Mouse (Mus musculus): ENCODE data around the gene Abhd12b. TPM values are rescaled to one million over a fixed set of nuclear protein-coding genes. Genes with fewer than 3 reads are reported as not detected.

Gene Abhd12b
- polyA plus RNA-seq, 1 experiment from 2014 or later: 0.34 TPM

DNA sequence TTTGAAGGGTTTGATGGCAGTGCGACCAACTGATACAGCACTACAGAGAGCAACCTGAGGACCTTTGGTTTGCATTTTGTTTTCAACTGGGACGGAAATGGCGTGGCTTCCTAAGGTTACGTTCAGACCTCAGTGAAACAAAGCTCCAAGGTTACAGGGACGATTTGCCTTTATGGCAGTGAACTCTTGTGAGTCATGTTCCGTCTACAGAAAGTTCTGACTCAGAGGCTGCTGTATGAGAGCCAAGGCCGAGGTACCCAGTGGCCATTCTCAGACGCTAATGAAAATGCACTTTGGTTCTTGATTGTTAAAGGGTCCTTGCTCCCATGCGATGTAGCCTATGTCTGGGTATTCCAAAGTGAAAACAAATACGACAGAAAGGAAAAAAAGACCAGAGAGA lies 36.8 kb upstream of the Abhd12b start:
- Histone ChIP-seq H3K9ac (replicated peaks) (no peak overlapping the region), H3K27me3 (peaks cover 30% of the 10 kb centered on the region), H3K9me3 (no peaks in the 10 kb centered on the region), H3K4me1 (replicated peaks) (peaks cover 2% of the 10 kb centered on the region; the same call in 1 of the 2 replicates), H3K4me3 (replicated peaks) (no peak overlapping the region), H3K36me3 (no peaks in the 10 kb centered on the region), H3K4me2 (replicated peaks) (no peak overlapping the region), H3K27ac (no peak overlapping the region)
- 90% methylated on average over 10 of the region's 10 CpGs for WGBS
- ATAC-seq: no peak

DNA sequence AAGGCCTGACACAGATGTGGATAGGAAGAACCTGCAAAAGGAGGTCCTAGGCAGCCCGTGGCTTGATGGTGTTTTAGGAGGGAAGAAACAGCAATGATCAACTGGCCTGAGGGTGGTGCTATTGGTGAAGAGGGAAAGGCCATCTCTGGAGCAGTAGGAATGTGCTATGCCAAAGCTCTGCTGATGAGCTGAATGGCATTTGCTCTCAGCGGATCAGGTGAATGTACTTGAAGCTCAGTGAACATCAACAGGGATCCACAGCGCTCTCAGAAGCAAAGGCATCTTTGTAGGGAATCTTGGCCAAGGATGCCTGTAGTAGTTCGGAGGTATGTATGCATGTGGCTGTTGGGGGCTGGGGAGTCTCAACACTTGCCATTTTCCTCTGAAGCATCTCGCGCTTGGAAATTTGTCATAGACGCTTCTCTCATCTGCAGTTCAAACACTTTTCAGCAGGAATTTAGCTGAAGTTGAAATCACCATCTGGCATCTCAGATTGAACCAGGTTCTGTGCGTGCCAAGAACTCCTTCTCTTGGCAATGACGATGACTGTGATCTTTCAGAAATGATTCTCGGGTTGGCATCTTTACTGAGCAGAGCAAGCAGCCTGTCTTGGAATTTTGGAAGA lies 35.1 kb upstream of the Abhd12b start:
- WGBS: 90% methylated on average over 10 of the region's 10 CpGs

DNA sequence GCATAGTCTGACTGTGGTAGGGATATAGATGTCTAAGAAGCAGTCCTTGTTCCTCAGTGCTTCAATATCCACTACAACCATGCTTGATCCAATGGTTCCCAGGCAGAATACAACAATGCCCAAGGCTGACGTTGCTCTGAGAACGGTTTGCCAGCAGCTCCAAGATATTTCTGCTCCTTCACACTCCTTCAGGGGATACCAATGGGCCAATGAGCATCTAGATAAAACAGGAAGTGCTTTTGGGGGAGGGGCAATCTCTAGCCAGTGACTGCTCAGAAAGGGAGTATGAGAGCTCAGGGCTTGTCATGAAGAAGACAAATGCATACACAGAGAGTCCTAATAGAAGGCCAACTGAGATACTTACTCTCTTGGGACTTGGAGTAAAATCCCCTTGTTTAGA lies 34.4 kb upstream of the Abhd12b start:
- Histone ChIP-seq H3K4me3 (replicated peaks) (no peak overlapping the region), H3K9me3 (no peaks in the 10 kb centered on the region), H3K4me1 (replicated peaks) (no peaks in the 10 kb centered on the region), H3K27ac (no peak overlapping the region), H3K27me3 (peaks cover 11% of the 10 kb centered on the region; the same call in 1 of the 2 replicates), H3K9ac (replicated peaks) (no peak overlapping the region), H3K36me3 (no peaks in the 10 kb centered on the region), H3K4me2 (replicated peaks) (no peak overlapping the region)
- no peak for ATAC-seq
- WGBS: 76% methylated on average over 2 of the region's 2 CpGs

More for the DNA sequence above, 35.1 kb upstream of the Abhd12b start:
- H3K4me1 ChIP-seq (replicated peaks): no peaks in the 10 kb centered on the region
- no peak overlapping the region for H3K4me3 ChIP-seq (replicated peaks)
- H3K36me3 ChIP-seq: no peaks in the 10 kb centered on the region
- H3K27ac ChIP-seq: no peak overlapping the region
- H3K9ac ChIP-seq (replicated peaks): no peak overlapping the region
- H3K9me3 ChIP-seq: no peaks in the 10 kb centered on the region
- no peak for ATAC-seq
- peaks cover 17% of the 10 kb centered on the region; the same call in 1 of the 2 replicates for H3K27me3 ChIP-seq
- no peak overlapping the region for H3K4me2 ChIP-seq (replicated peaks)

DNA sequence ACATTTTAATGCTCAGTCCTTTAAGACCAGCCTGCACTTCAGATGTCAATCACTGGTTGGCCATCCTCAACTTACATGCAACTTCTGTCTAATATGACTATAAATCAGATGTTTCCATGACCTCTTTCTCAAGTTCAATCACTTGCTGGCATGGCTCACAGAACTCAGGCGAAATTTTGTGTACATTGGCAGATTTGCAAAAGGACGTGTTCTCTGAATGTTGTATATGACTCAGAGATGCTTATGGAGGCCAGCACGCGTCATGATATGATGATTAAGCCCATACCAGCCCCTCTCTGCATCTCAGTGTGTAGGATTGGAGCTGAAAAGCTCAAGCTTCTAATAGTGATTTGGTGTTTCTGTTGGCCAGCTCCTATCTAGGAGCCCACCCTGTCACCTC lies 27.3 kb upstream of the Abhd12b start:
- no peak overlapping the region for H3K27ac ChIP-seq
- H3K36me3 ChIP-seq: no peaks in the 10 kb centered on the region
- H3K9ac ChIP-seq (replicated peaks): no peak overlapping the region
- 90% methylated on average over 4 of the region's 4 CpGs for WGBS
- H3K27me3 ChIP-seq: no peaks in the 10 kb centered on the region
- no peak for ATAC-seq
- H3K4me3 ChIP-seq (replicated peaks): no peak overlapping the region
- no peaks in the 10 kb centered on the region for H3K9me3 ChIP-seq
- peaks cover 10% of the 10 kb centered on the region for H3K4me1 ChIP-seq (replicated peaks)
- no peak overlapping the region for H3K4me2 ChIP-seq (replicated peaks)

DNA sequence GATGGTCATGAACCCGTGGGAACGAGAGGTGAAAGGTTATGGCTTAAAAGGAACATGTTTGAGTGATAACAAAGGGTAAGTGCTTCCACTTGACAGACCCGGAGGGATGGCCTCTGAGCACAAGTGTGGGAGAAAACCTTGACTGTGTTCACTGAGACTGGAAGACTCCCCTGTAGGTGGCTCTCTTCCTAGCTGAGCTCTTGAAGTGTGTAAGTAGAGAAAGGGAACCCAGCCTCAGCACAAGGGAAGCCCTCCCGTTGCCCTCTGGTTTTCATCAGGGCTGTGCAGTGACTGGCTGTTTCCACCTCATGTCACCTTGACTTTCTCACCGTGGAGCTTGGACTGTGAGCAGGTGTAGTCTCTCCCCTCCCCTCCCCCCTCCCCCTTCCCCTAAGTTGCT lies 24.8 kb upstream of the Abhd12b start:
- Histone ChIP-seq H3K36me3 (no peaks in the 10 kb centered on the region), H3K27ac (no peak overlapping the region), H3K4me1 (replicated peaks) (peaks cover 10% of the 10 kb centered on the region), H3K27me3 (no peaks in the 10 kb centered on the region), H3K4me3 (replicated peaks) (no peak overlapping the region), H3K9ac (replicated peaks) (no peak overlapping the region), H3K4me2 (replicated peaks) (no peak overlapping the region), H3K9me3 (no peaks in the 10 kb centered on the region)
- 61% methylated on average over 5 of the region's 5 CpGs for WGBS
- no peak for ATAC-seq

DNA sequence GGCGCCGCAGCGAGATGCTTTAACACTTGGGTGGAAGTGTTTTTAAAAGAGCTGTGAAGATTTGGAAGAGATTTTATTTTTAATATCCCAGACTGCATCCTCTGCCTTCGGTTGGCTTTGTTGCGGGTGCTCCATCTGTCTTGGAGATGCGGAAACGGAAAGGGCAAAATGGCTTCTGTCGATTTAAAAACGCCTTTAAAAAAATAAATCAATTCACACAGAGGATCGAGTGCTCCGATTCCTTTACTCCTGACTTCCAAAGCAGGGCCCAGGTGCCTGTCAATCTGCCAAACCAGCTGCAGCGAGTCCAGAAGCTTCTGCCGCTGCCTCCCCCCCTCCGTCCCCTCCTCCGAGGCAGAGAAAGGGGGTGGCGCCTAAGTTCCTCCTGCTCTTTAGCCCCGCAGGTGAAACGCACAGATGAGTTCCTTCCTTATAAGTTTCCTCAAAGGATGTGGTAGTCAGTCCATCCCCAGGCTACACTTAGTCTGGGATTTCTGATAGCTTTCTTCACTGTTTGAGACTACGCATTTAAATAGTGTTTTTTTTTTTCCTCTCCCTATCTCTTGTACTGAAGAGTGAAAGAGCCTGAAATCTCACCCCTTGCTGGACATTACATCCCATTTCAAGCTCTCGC lies 22.8 kb upstream of the Abhd12b start:
- 44% methylated on average over 20 of the region's 20 CpGs for WGBS

DNA sequence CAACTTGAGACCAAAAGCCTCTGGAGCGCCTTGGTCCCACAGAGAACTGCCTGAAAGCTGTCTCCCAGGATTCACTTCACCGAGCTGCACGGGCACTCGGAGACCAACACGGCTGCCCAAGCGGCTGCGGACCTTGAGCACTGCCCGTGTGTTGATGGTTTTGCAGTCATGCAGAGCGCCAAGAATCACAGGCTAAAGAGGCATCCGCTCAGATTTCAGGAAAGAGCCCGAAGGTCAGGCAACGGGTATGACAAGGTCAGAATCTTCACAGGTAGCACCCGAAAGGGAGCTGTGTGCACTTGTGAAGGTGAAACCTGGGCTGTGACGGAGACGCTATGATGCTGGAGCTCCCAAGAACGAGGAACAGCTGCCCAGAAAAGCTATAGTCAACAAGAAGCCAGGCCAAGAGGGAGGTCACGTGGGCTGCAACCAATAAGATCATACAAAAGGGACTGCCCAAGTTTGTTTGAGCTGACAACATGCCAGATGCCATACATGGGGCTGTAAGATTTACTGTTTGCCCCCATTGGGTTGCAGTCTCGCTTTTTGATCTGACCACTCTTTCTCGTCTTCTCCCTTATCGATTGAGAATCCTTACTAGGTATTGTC lies 19.2 kb upstream of the Abhd12b start:
- no peaks in the 10 kb centered on the region for H3K9me3 ChIP-seq
- WGBS: 93% methylated on average over 20 of the region's 20 CpGs
- H3K27ac ChIP-seq: no peak overlapping the region

More for the DNA sequence above, 22.8 kb upstream of the Abhd12b start:
- peak overlapping the region; percentile 67 for H3K27ac ChIP-seq
- H3K4me2 ChIP-seq (replicated peaks): peak overlapping the region; percentile 27
- 0 out of 2 replicates have a peak overlapping the region, but pooled peaks have one; percentile 40 for H3K9ac ChIP-seq (replicated peaks)
- no peaks in the 10 kb centered on the region for H3K9me3 ChIP-seq
- H3K36me3 ChIP-seq: no peaks in the 10 kb centered on the region
- ATAC-seq: 0 out of 2 replicates have a peak, but pooled peaks have one; percentile 20
- no peak overlapping the region; the same call in 1 of the 2 replicates for H3K4me3 ChIP-seq (replicated peaks)
- peaks cover 10% of the 10 kb centered on the region for H3K4me1 ChIP-seq (replicated peaks)
- no peaks in the 10 kb centered on the region for H3K27me3 ChIP-seq

DNA sequence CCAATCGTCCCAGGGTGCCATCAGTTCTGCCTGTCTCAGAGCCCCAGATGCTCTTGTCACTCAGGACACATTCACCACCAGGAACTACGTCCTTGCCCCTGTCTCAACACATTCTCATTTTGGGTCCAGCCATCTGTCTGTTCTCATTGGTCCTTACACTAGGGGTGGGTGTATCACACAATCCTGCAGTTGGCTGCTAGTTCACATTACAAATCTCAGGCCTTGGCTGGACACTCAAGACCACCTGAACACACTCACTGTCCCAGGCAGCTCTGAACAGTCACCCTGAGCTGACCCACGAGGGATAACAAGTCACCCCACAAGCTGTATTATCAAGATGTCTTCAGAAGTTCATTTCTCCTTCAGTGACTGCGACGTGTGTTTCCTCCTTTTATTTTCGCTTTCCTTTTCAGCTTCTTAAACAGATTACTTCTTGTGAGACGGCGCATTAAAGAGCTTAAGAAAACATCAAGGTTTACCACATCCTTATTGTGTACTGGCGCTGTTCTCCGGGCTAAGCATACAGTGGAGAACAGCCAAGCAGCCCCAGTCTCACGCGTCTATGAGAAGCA lies 17.7 kb upstream of the Abhd12b start:
- H3K4me3 ChIP-seq (replicated peaks): no peak overlapping the region
- H3K27ac ChIP-seq: no peak overlapping the region
- H3K27me3 ChIP-seq: no peaks in the 10 kb centered on the region
- peaks cover 3% of the 10 kb centered on the region for H3K4me1 ChIP-seq (replicated peaks)
- WGBS: 51% methylated on average over 12 of the region's 12 CpGs
- H3K9me3 ChIP-seq: no peaks in the 10 kb centered on the region
- no peak overlapping the region for H3K9ac ChIP-seq (replicated peaks)
- no peak overlapping the region for H3K4me2 ChIP-seq (replicated peaks)
- no peaks in the 10 kb centered on the region for H3K36me3 ChIP-seq
- ATAC-seq: no peak

More for the DNA sequence above, 19.2 kb upstream of the Abhd12b start:
- Histone ChIP-seq H3K27me3 (no peaks in the 10 kb centered on the region), H3K9ac (replicated peaks) (no peak overlapping the region), H3K4me1 (replicated peaks) (peaks cover 10% of the 10 kb centered on the region), H3K36me3 (no peaks in the 10 kb centered on the region), H3K4me2 (replicated peaks) (no peak overlapping the region), H3K4me3 (replicated peaks) (no peak overlapping the region)
- no peak for ATAC-seq

DNA sequence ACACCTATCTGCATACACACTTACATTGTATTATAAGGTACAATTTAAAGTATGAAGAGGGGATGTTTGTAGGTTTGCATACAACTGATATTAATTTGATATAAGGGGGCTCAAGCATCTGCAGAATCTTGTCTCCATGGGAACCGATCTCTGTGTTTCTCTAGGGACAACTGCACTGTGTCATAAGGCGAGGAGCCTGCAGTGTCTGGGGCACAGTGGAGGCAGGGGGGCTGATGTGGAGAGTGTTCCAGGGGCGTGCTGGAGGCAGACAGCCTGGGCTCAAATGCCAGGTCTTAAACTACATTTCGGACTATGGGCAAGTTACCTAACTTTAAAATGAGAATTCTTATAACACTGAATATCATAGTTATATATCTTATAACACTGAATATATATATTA lies 16.8 kb upstream of the Abhd12b start:
- 0 out of 2 replicates have a peak, but pooled peaks have one; percentile 40 for ATAC-seq
- no peaks in the 10 kb centered on the region; the same call in 1 of the 2 replicates for H3K4me1 ChIP-seq (replicated peaks)
- no peaks in the 10 kb centered on the region for H3K36me3 ChIP-seq
- H3K4me2 ChIP-seq (replicated peaks): no peak overlapping the region
- no peak overlapping the region for H3K9ac ChIP-seq (replicated peaks)
- no peak overlapping the region for H3K27ac ChIP-seq
- H3K27me3 ChIP-seq: no peaks in the 10 kb centered on the region
- 62% methylated on average over 4 of the region's 4 CpGs for WGBS
- no peaks in the 10 kb centered on the region for H3K9me3 ChIP-seq
- no peak overlapping the region for H3K4me3 ChIP-seq (replicated peaks)

DNA sequence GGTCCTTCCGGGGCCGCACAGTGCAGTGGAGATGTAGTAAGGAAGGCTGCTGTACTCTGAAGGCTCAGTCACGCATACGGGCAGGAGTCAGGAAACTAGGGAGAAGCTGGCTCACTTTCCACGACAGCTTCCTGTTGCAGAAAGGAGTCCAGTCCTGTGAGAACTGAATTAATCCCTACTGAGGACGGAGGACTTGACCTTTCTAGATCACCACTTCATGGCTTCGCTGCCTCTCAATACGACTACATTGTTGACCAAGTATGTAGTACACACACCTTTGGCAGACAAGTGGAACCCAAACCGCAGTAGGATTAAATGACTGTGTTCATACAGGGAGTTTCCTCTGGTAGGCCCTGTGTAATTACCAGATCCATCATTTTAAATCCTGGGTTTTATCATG lies 16.3 kb upstream of the Abhd12b start:
- 84% methylated on average over 9 of the region's 9 CpGs for WGBS
- Histone ChIP-seq H3K27me3 (no peaks in the 10 kb centered on the region), H3K4me3 (replicated peaks) (no peak overlapping the region), H3K36me3 (no peaks in the 10 kb centered on the region), H3K9me3 (no peaks in the 10 kb centered on the region), H3K4me1 (replicated peaks) (no peaks in the 10 kb centered on the region; the same call in 1 of the 2 replicates), H3K27ac (no peak overlapping the region), H3K9ac (replicated peaks) (no peak overlapping the region), H3K4me2 (replicated peaks) (no peak overlapping the region)
- ATAC-seq: no peak

DNA sequence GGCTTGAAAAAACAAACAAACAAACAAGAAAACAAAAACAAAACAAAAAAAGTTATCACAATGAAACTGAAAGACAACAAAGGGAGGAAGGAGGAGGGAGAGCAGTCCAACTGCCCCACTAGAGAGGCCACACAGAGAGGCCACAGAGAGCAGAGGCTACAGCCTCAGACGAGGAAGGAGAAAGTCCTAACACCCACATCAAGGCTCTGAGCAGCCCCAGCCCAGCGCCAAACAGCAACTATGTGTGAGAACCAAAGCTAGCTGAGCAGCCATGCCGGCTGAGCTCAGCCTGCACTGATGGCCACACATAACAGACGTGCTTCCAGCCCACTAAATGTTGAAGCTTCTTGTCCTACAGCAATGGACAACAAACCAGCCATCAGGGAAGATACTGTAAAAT lies 14.1 kb upstream of the Abhd12b start:
- no peak overlapping the region for H3K9ac ChIP-seq (replicated peaks)
- no peaks in the 10 kb centered on the region for H3K27me3 ChIP-seq
- no peak for ATAC-seq
- 71% methylated on average over 4 of the region's 4 CpGs for WGBS
- H3K27ac ChIP-seq: no peak overlapping the region
- no peaks in the 10 kb centered on the region for H3K9me3 ChIP-seq
- H3K4me2 ChIP-seq (replicated peaks): no peak overlapping the region
- H3K36me3 ChIP-seq: no peaks in the 10 kb centered on the region
- H3K4me1 ChIP-seq (replicated peaks): no peaks in the 10 kb centered on the region; the same call in 1 of the 2 replicates
- H3K4me3 ChIP-seq (replicated peaks): no peak overlapping the region

DNA sequence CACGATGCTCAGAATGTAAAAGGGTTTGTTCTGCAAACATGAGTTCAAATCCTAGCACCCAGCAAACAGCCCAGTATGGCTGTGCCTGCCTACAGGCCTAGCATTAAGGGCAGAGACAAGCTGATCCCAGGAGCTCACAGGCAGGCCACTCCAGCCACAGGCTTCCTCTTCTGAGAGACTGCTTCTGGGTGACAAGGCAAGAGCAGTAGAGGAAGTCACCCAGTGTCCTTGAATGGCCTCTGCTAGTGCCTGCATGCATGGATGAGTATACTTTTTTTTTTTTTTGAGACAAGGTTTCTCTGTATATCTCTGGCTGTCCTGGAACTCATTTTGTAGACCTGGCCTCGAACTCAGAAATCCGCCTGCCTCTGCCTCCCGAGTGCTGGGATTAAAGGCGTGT lies 13.4 kb upstream of the Abhd12b start:
- ATAC-seq: no peak
- no peaks in the 10 kb centered on the region for H3K36me3 ChIP-seq
- H3K4me2 ChIP-seq (replicated peaks): no peak overlapping the region
- no peak overlapping the region for H3K9ac ChIP-seq (replicated peaks)
- H3K27ac ChIP-seq: no peak overlapping the region
- no peaks in the 10 kb centered on the region; the same call in 1 of the 2 replicates for H3K4me1 ChIP-seq (replicated peaks)
- no peaks in the 10 kb centered on the region for H3K27me3 ChIP-seq
- no peak overlapping the region for H3K4me3 ChIP-seq (replicated peaks)
- H3K9me3 ChIP-seq: no peaks in the 10 kb centered on the region
- 93% methylated on average over 5 of the region's 5 CpGs for WGBS
